Mouse (Mus musculus) kidney, adult 2 months (tissue): ENCODE results near the gene Nprl2. TPM values are rescaled to one million over a fixed set of nuclear protein-coding genes. Genes with fewer than 3 reads are reported as not detected.
"Not testable (repeated sequence)": the region's sequence is repeated elsewhere in the genome, so short reads cannot be mapped to it uniquely, and the experiment has no call there.

Experiments used
- DNase-seq: peaks from one replicate; pipeline ENCODE4 v3.0.0; 2021
- H3K27ac ChIP-seq: fragments of 200-500 bp; 2 replicates; pipeline ENCODE4 v1.5.1; 2012; ENCODE audit warnings: low read depth, low read length, control low read depth, inconsistent platforms; ENCODE audit not compliant: insufficient read depth
- H3K27me3 ChIP-seq: fragments of 200-500 bp; replicated peaks from 2 replicates; pipeline ENCODE4 v1.6.1; 2012; ENCODE audit warnings: mild to moderate bottlenecking, moderate library complexity, low read length, inconsistent platforms; ENCODE audit not compliant: control insufficient read depth, insufficient read depth
- H3K36me3 ChIP-seq: fragments of 200-500 bp; 2 replicates; pipeline ENCODE4 v1.6.1; 2012; ENCODE audit warnings: mild to moderate bottlenecking, moderate library complexity, low read length, inconsistent platforms; ENCODE audit not compliant: control insufficient read depth, insufficient read depth
- H3K4me1 ChIP-seq: fragments of 200-500 bp; 2 replicates; pipeline ENCODE4 v1.6.1; 2011; ENCODE audit warnings: low read length; ENCODE audit not compliant: control insufficient read depth, insufficient read depth
- H3K4me3 ChIP-seq: fragments of 200-500 bp; 2 replicates; pipeline ENCODE4 v1.5.1; 2011; ENCODE audit warnings: mild to moderate bottlenecking, low read depth, low read length, control low read depth; ENCODE audit not compliant: insufficient read depth
- CTCF ChIP-seq: fragments of 200-500 bp; conservative IDR thresholded peaks from 2 replicates; pipeline ENCODE4 v1.5.1; 2011; ENCODE audit warnings: low read depth, mild to moderate bottlenecking, control low read depth, low read length, moderate library complexity, mixed read lengths; ENCODE audit not compliant: insufficient read depth, insufficient read length
- POLR2A ChIP-seq: fragments of 200-500 bp; IDR thresholded peaks from one replicate; pipeline ENCODE4 v1.6.1; 2011; ENCODE audit warnings: low read depth, low read length, control low read depth
- WGBS: fragments of 180-500 bp; shearing (Covaris S2); methylation state at CpG from one replicate; pipeline ENCODE4 v1.1.7; 2018; 5-methylcytosine and 5-hydroxymethylcytosine counted together
- polyA plus RNA-seq: library from polyadenylated mRNA; depleted of rRNA; stranded (reverse); fragments of >200 nt; gene quantifications from 2 replicates; pipeline ENCODE4 v1.2.3, GENCODE M21; 2012

Gene Nprl2
- polyA plus RNA-seq, 1 experiment: 61.5 TPM

- H3K27ac ChIP-seq: peak overlapping the region; percentile 99
- TF ChIP-seq POLR2A: no peak
- no peak for TF ChIP-seq CTCF
- WGBS: 2% methylated on average over 23 of the region's 23 CpGs
- peaks cover 35% of the 10 kb centered on the region; the same call in 1 of the 2 replicates for H3K4me1 ChIP-seq
- DNase-seq: no peak
- no peaks in the 10 kb centered on the region; the same call in 1 of the 2 replicates for H3K36me3 ChIP-seq
- peak overlapping the region; percentile 81 for H3K4me3 ChIP-seq
- H3K27me3 ChIP-seq: no peaks in the 10 kb centered on the region
These were observed 27.2 kb downstream of the Nprl2 start for GRCm38 (mm10) chr9:107569270-107569669.

- peaks cover 32% of the 10 kb centered on the region; the same call in 1 of the 2 replicates for H3K4me1 ChIP-seq
- H3K27ac ChIP-seq: peak overlapping the region; percentile 99
- 25% methylated on average over 13 of the region's 13 CpGs for WGBS
- no peak for DNase-seq
- no peaks in the 10 kb centered on the region; the same call in 1 of the 2 replicates for H3K36me3 ChIP-seq
- peak overlapping the region; percentile 81 for H3K4me3 ChIP-seq
- no peak for TF ChIP-seq CTCF
- no peak for TF ChIP-seq POLR2A
- H3K27me3 ChIP-seq: no peaks in the 10 kb centered on the region
These were observed 28.0 kb downstream of the Nprl2 start for GRCm38 (mm10) chr9:107570016-107570415.

- Histone ChIP-seq H3K36me3 (no peaks in the 10 kb centered on the region; the same call in 1 of the 2 replicates), H3K4me1 (peaks cover 34% of the 10 kb centered on the region; the same call in 1 of the 2 replicates), H3K27me3 (no peaks in the 10 kb centered on the region), H3K27ac (peak overlapping the region; percentile 14; the same call in 1 of the 2 replicates), H3K4me3 (peak overlapping the region; percentile 81; the same call in 1 of the 2 replicates)
- no peak for TF ChIP-seq CTCF
- TF ChIP-seq POLR2A: no peak
- WGBS: 82% methylated on average over 21 of the region's 21 CpGs
- DNase-seq: no peak
These were observed 28.8 kb downstream of the Nprl2 start for GRCm38 (mm10) chr9:107570845-107571244.

- H3K4me1 ChIP-seq: peaks cover 35% of the 10 kb centered on the region; the same call in 1 of the 2 replicates
- H3K36me3 ChIP-seq: no peaks in the 10 kb centered on the region; the same call in 1 of the 2 replicates
- peak; percentile 69 for DNase-seq
- H3K4me3 ChIP-seq: peak overlapping the region; percentile 81; the same call in 1 of the 2 replicates
- TF ChIP-seq CTCF (no peak), POLR2A (no peak)
- H3K27ac ChIP-seq: peak overlapping the region; percentile 60
- H3K27me3 ChIP-seq: no peaks in the 10 kb centered on the region
- 80% methylated on average over 22 of the region's 22 CpGs for WGBS
These were observed 29.7 kb downstream of the Nprl2 start for GRCm38 (mm10) chr9:107571534-107572326.

- WGBS: 87% methylated on average over 2 of the region's 2 CpGs
- H3K27ac ChIP-seq: no peak overlapping the region
These were observed 30.3 kb downstream of the Nprl2 start for GRCm38 (mm10) chr9:107572327-107572662.

GRCm38 (mm10) chr9:107573774-107574173 is 31.7 kb downstream of the Nprl2 start:
- H3K27me3 ChIP-seq, H3K4me3 ChIP-seq, H3K27ac ChIP-seq, DNase-seq, H3K36me3 ChIP-seq: not testable (repeated sequence)
- H3K4me1 ChIP-seq: peaks cover 38% of the 10 kb centered on the region
- 73% methylated on average over 6 of the region's 6 CpGs for WGBS

More at GRCm38 (mm10) chr9:107572327-107572662, 30.3 kb downstream of the Nprl2 start:
- DNase-seq: no peak
- TF ChIP-seq CTCF (no peak), POLR2A (no peak)
- H3K4me1 ChIP-seq: peaks cover 36% of the 10 kb centered on the region
- H3K4me3 ChIP-seq: no peak overlapping the region
- H3K27me3 ChIP-seq: no peaks in the 10 kb centered on the region
- no peaks in the 10 kb centered on the region; the same call in 1 of the 2 replicates for H3K36me3 ChIP-seq

GRCm38 (mm10) chr9:107575579-107576356 is 33.7 kb downstream of the Nprl2 start:
- no peak for TF ChIP-seq POLR2A
- TF ChIP-seq CTCF: no peak
- no peak overlapping the region for H3K4me3 ChIP-seq
- H3K27me3 ChIP-seq: no peaks in the 10 kb centered on the region
- no peaks in the 10 kb centered on the region; the same call in 1 of the 2 replicates for H3K36me3 ChIP-seq
- WGBS: 53% methylated on average over 14 of the region's 14 CpGs
- peaks cover 34% of the 10 kb centered on the region for H3K4me1 ChIP-seq
- DNase-seq: peak; percentile 68
- peak overlapping the region; percentile 74 for H3K27ac ChIP-seq
